Mouse (Mus musculus): ENCODE results near the gene Pgk2. TPM values are rescaled to one million over a fixed set of nuclear protein-coding genes. Genes with fewer than 3 reads are reported as not detected.
"Not testable (repeated sequence)": the region's sequence is repeated elsewhere in the genome, so short reads cannot be mapped to it uniquely, and the experiment has no call there.

Gene Pgk2
- not detected in 2 replicates for polyA plus RNA-seq (2015; fragmentation: Nextera tagmentation; extraction: Ambion mirVana)

DNA sequence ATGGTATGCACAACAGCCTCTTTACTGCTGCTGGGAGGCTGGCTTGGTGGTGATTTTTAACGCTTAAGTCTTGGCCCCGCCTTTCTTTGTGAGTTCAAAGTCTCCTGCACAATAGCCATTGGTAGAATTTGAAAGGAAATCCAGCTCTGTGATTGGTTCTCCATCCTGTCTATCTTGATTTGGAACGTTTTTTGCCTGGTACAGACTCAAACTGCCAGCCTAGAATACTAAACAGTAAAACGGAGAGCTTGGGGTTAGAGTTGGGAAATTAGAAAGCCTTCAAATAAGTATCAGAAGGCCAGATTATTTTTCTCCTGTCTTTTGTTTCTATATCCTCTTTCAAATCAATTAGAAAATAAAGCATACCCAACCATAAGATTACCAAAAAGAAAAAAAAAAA, at the start of gene Pgk2:
Gene Pgk2, minus strand, starts transcription at position 101 of the 400 bp plus-strand sequence.
- H3K9me3 ChIP-seq (replicated peaks; ENCODE audit: control insufficient read depth, low read length, poor library complexity, severe bottlenecking) = no peaks in the 10 kb centered on the region
- H3K27me3 ChIP-seq (ENCODE audit: control insufficient read depth, insufficient read depth, low read depth, low read length) = no peaks in the 10 kb centered on the region
- H3K9ac ChIP-seq (ENCODE audit: low read depth, low read length) = no peak within 1 kb of the TSS
- no peak within 1 kb of the TSS for H3K4me2 ChIP-seq (ENCODE audit: low read length)
- H3K27ac ChIP-seq (ENCODE audit: low read length) = no peak within 1 kb of the TSS
- H3K4me3 ChIP-seq (ENCODE audit: low read depth, low read length) = no peak within 1 kb of the TSS
- H3K4me1 ChIP-seq (ENCODE audit: control insufficient read depth, insufficient read depth, low read length) = no peaks in the 10 kb centered on the region
- ATAC-seq = no peak
- 77% methylated on average over 4 of the region's 4 CpGs for WGBS
- no peaks in the 10 kb centered on the region for H3K36me3 ChIP-seq (ENCODE audit: control insufficient read depth, insufficient read depth, low read length)

DNA sequence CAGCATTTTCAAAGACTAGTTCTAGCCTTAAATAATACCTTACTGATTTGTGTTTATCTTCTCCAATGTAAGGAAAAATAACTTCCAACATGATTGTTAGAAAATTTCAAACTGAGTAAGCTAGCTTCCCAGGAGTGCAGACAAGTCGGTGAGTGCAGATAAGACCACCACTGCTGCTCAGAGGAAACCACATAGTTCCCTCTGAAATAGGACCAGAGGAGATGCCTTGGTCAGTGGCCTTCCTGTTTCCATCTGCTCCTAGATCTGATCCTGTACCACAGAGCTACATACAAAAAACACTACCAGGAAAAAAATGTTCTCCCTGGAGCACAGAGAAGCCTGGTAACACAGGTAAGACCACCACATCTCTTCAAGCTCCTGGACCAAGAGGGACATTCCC, 44.0 kb upstream of the Pgk2 start:
- H3K4me3 ChIP-seq (ENCODE audit: low read depth, low read length) = no peak overlapping the region
- no peaks in the 10 kb centered on the region for H3K27me3 ChIP-seq (ENCODE audit: control insufficient read depth, insufficient read depth, low read depth, low read length)
- H3K4me2 ChIP-seq (ENCODE audit: low read length) = no peak overlapping the region
- H3K27ac ChIP-seq (ENCODE audit: low read length) = no peak overlapping the region
- no peaks in the 10 kb centered on the region for H3K36me3 ChIP-seq (ENCODE audit: control insufficient read depth, insufficient read depth, low read length)
- no peak overlapping the region for H3K9ac ChIP-seq (ENCODE audit: low read depth, low read length)
- no peaks in the 10 kb centered on the region for H3K9me3 ChIP-seq (replicated peaks; ENCODE audit: control insufficient read depth, low read length, poor library complexity, severe bottlenecking)
- 87% methylated on average over 1 of the region's 1 CpGs for WGBS
- ATAC-seq = no peak
- no peaks in the 10 kb centered on the region for H3K4me1 ChIP-seq (ENCODE audit: control insufficient read depth, insufficient read depth, low read length)

DNA sequence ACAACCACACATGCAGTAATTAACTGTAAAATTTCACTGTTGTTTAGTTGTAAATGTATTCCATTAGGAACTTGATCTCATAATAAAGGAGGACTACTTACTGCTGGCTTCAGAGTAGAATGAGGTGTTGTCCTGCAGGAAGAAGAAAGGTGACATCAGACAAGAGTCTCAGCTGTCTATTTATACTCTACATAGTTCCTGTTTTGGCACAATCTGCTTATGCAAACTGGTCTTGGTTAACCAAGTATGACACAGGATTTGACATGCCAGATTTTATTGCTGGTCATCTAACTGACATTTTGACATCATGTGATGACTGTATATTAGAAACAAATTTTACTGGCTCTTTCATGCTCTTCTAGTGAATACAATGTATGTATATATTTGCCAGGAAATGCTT, 33.7 kb upstream of the Pgk2 start, which contains the start of gene Crisp3:
Gene Crisp3, minus strand, starts transcription at position 154 of the 400 bp plus-strand sequence.
- Histone ChIP-seq H3K4me2 (ENCODE audit: low read length) (no peak within 1 kb of the TSS), H3K4me3 (ENCODE audit: low read depth, low read length) (no peak within 1 kb of the TSS), H3K9me3 (replicated peaks; ENCODE audit: control insufficient read depth, low read length, poor library complexity, severe bottlenecking) (no peaks in the 10 kb centered on the region), H3K9ac (ENCODE audit: low read depth, low read length) (no peak within 1 kb of the TSS), H3K27ac (ENCODE audit: low read length) (no peak within 1 kb of the TSS), H3K27me3 (ENCODE audit: control insufficient read depth, insufficient read depth, low read depth, low read length) (no peaks in the 10 kb centered on the region), H3K4me1 (ENCODE audit: control insufficient read depth, insufficient read depth, low read length) (no peaks in the 10 kb centered on the region), H3K36me3 (ENCODE audit: control insufficient read depth, insufficient read depth, low read length) (no peaks in the 10 kb centered on the region)
- no peak for ATAC-seq

DNA sequence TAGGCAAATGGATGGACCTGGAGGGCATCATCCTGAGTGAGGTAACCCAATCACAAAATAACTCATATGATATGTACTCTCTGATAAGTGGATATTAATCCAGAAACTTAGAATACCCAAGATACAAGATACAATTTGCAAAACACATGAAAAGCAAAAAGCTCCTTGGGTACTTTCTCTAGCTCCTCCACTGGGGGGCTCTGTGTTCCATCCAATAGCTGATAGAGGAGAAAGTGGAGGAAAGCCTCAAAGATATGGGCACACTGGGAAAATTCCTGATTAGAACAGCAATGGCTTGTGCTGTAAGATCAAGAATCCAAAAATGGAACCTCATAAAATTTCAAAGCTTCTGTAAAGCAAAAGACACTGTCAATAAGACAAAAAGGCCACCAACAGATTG, 6.6 kb downstream of the Pgk2 start:
- not testable (repeated sequence) for H3K9me3 ChIP-seq (replicated peaks; ENCODE audit: control insufficient read depth, low read length, poor library complexity, severe bottlenecking); H3K36me3 ChIP-seq (ENCODE audit: control insufficient read depth, insufficient read depth, low read length); H3K4me2 ChIP-seq (ENCODE audit: low read length); H3K4me3 ChIP-seq (ENCODE audit: low read depth, low read length); H3K27ac ChIP-seq (ENCODE audit: low read length); H3K27me3 ChIP-seq (ENCODE audit: control insufficient read depth, insufficient read depth, low read depth, low read length); H3K4me1 ChIP-seq (ENCODE audit: control insufficient read depth, insufficient read depth, low read length); ATAC-seq; H3K9ac ChIP-seq (ENCODE audit: low read depth, low read length)

DNA sequence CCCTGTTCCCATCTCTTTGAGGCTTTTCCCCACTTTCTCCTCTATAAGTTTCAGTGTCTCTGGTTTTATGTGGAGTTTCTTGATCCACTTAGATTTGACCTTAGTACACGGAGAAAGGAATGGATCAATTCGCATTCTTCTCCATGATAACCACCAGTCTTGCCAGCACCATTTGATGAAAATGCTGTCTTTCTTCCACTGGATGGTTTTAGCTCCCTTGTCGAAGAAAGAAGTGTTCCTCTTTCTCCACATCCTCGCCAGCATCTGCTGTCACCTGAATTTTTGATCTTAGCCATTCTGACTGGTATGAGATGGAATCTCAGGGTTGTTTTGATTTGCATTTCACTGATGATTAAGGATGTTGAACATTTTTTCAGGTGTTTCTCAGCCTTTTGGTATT, 18.2 kb downstream of the Pgk2 start:
- H3K27me3 ChIP-seq (ENCODE audit: control insufficient read depth, insufficient read depth, low read depth, low read length); H3K4me2 ChIP-seq (ENCODE audit: low read length); H3K27ac ChIP-seq (ENCODE audit: low read length); H3K36me3 ChIP-seq (ENCODE audit: control insufficient read depth, insufficient read depth, low read length); H3K4me3 ChIP-seq (ENCODE audit: low read depth, low read length); H3K4me1 ChIP-seq (ENCODE audit: control insufficient read depth, insufficient read depth, low read length); ATAC-seq; H3K9ac ChIP-seq (ENCODE audit: low read depth, low read length); H3K9me3 ChIP-seq (replicated peaks; ENCODE audit: control insufficient read depth, low read length, poor library complexity, severe bottlenecking): not testable (repeated sequence)
- 89% methylated on average over 4 of the region's 4 CpGs for WGBS

DNA sequence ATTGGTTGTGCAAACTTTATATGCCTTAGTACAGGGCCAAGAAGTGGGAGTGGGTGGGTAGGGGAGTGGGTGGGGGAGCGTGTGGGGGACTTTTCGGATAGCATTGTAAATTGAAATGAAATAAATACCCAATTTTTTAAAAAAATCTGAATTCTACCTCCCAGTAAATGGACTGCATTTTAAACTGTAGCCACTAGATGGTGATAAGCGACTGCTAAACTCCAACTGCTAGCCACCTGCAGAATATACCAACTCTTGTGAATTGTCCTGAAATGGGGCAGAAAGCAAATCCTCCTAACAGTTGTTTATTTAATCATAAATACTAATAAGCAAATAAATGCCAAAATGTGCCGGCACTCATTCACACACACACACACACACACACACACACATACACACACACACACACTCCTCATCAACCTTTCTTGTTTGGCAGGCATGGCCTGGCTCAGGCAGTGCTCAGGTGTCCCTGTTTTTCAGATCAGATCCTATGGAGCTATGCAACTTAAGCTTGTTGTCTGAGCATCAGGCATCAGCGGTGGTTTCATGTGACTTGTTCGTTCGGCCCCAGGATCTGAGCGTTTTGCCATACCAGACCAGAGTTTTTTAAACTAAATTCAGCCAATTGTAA, 50.6 kb downstream of the Pgk2 start:
- not testable (repeated sequence) for H3K9ac ChIP-seq (ENCODE audit: low read depth, low read length); H3K4me3 ChIP-seq (ENCODE audit: low read depth, low read length); H3K4me2 ChIP-seq (ENCODE audit: low read length); H3K9me3 ChIP-seq (replicated peaks; ENCODE audit: control insufficient read depth, low read length, poor library complexity, severe bottlenecking); H3K27me3 ChIP-seq (ENCODE audit: control insufficient read depth, insufficient read depth, low read depth, low read length); H3K4me1 ChIP-seq (ENCODE audit: control insufficient read depth, insufficient read depth, low read length); H3K27ac ChIP-seq (ENCODE audit: low read length); H3K36me3 ChIP-seq (ENCODE audit: control insufficient read depth, insufficient read depth, low read length)
- WGBS = 41% methylated on average over 8 of the region's 8 CpGs
- ATAC-seq = peak; percentile 71; the same call in 1 of the 2 replicates

Other genes with a start within 250 kb of the Pgk2 start
- not detected in 2 replicates for gene AC192777.2, start 113.2 kb downstream of the Pgk2 start, polyA plus RNA-seq (2015; fragmentation: Nextera tagmentation; extraction: Ambion mirVana)
- gene Crisp3, start 33.6 kb upstream of the Pgk2 start, polyA plus RNA-seq (2015; fragmentation: Nextera tagmentation; extraction: Ambion mirVana) = not detected in 2 replicates
- not detected in 2 replicates for gene Crisp1, start 110.6 kb upstream of the Pgk2 start, polyA plus RNA-seq (2015; fragmentation: Nextera tagmentation; extraction: Ambion mirVana)

All from midbrain, embryonic 16.5 days (tissue).